Mouse (Mus musculus): ENCODE measurements around the gene B4galt1. TPM values are rescaled to one million over a fixed set of nuclear protein-coding genes. Genes with fewer than 3 reads are reported as not detected.
A peak's percentile ranks its signal among the peaks of the same experiment; 100 is the strongest.

The B4galt1 gene
- polyA plus RNA-seq, 1 experiment from 2014 or later: 50.1 TPM

DNA sequence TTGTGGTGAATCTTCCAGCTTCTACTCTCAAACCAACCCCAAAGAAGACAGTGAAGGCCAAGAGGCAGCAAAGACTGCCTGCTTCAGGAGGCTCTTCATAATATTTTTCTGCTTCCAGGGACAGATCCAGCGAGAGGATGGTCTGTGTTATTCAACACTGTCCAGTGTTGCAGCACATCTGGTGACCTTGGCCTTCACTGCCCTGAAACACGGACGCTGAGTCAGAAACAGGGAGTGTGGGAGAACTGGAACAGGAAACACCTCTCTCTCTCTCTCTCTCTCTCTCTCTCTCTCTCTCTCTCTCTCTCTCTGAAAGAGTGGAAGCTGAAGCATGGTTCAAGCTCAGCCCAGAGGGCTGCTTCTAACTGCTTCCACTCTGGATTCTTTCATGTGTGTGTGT lies 35.4 kb upstream of the B4galt1 start:
- 25% methylated on average over 3 of the region's 3 CpGs for WGBS
- Histone ChIP-seq H3K4me1 (ENCODE audit: control insufficient read depth, insufficient read depth, low read length) (peaks cover under 1% of the 10 kb centered on the region; the same call in 1 of the 2 replicates), H3K36me3 (ENCODE audit: control insufficient read depth, insufficient read depth, low read length) (no peaks in the 10 kb centered on the region), H3K4me2 (ENCODE audit: low read depth, low read length) (no peak overlapping the region), H3K9ac (ENCODE audit: low read length) (no peak overlapping the region; the same call in 1 of the 2 replicates), H3K27ac (ENCODE audit: low read length) (no peak overlapping the region), H3K27me3 (ENCODE audit: control insufficient read depth, insufficient read depth, low read length) (no peaks in the 10 kb centered on the region), H3K9me3 (replicated peaks; ENCODE audit: control insufficient read depth, low read length) (no peaks in the 10 kb centered on the region), H3K4me3 (replicated peaks; ENCODE audit: low read length) (no peak overlapping the region)
- no peak for ATAC-seq (ENCODE audit: insufficient read depth, low FRiP score)

DNA sequence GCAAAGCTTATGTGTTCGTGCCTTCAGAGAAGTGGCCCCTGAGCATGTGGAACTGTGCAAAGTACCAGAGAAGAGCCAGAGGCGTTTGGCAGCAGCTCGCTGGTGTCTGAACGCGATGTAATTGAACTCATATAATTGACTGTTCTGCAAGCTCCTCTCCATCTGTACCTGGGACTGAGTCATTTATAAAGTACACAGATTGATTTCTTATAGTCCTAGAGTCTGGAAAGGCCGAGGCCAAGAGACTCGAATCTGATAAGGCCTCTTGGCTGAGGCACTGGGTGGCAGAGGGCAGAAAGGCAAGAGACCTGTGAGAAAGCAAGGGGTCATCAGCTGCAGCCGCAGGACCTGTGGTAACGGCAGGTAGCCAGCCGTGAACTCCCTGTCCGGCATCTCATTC lies 35.0 kb upstream of the B4galt1 start:
- no peak overlapping the region for H3K4me2 ChIP-seq (ENCODE audit: low read depth, low read length)
- no peaks in the 10 kb centered on the region for H3K27me3 ChIP-seq (ENCODE audit: control insufficient read depth, insufficient read depth, low read length)
- no peaks in the 10 kb centered on the region for H3K9me3 ChIP-seq (replicated peaks; ENCODE audit: control insufficient read depth, low read length)
- H3K4me3 ChIP-seq (replicated peaks; ENCODE audit: low read length): no peak overlapping the region
- no peak for ATAC-seq (ENCODE audit: insufficient read depth, low FRiP score)
- H3K27ac ChIP-seq (ENCODE audit: low read length): no peak overlapping the region
- H3K36me3 ChIP-seq (ENCODE audit: control insufficient read depth, insufficient read depth, low read length): no peaks in the 10 kb centered on the region
- WGBS: 68% methylated on average over 11 of the region's 11 CpGs
- H3K4me1 ChIP-seq (ENCODE audit: control insufficient read depth, insufficient read depth, low read length): peaks cover 3% of the 10 kb centered on the region; the same call in 1 of the 2 replicates
- H3K9ac ChIP-seq (ENCODE audit: low read length): no peak overlapping the region; the same call in 1 of the 2 replicates

GRCm38 (mm10) chr4:40885883-40886282 lies 32.1 kb upstream of the B4galt1 start:
- Histone ChIP-seq H3K4me1 (ENCODE audit: control insufficient read depth, insufficient read depth, low read length) (peaks cover 3% of the 10 kb centered on the region; the same call in 1 of the 2 replicates), H3K27ac (ENCODE audit: low read length) (no peak overlapping the region), H3K4me2 (ENCODE audit: low read depth, low read length) (no peak overlapping the region), H3K9ac (ENCODE audit: low read length) (no peak overlapping the region), H3K9me3 (replicated peaks; ENCODE audit: control insufficient read depth, low read length) (no peaks in the 10 kb centered on the region), H3K27me3 (ENCODE audit: control insufficient read depth, insufficient read depth, low read length) (no peaks in the 10 kb centered on the region), H3K36me3 (ENCODE audit: control insufficient read depth, insufficient read depth, low read length) (no peaks in the 10 kb centered on the region), H3K4me3 (replicated peaks; ENCODE audit: low read length) (no peak overlapping the region)
- 51% methylated on average over 4 of the region's 4 CpGs for WGBS
- ATAC-seq (ENCODE audit: insufficient read depth, low FRiP score): no peak

- no peaks in the 10 kb centered on the region for H3K36me3 ChIP-seq (ENCODE audit: control insufficient read depth, insufficient read depth, low read length)
- ATAC-seq (ENCODE audit: insufficient read depth, low FRiP score): no peak
- no peak overlapping the region; the same call in 1 of the 2 replicates for H3K27ac ChIP-seq (ENCODE audit: low read length)
- H3K9me3 ChIP-seq (replicated peaks; ENCODE audit: control insufficient read depth, low read length): no peaks in the 10 kb centered on the region
- no peaks in the 10 kb centered on the region for H3K27me3 ChIP-seq (ENCODE audit: control insufficient read depth, insufficient read depth, low read length)
- no peak overlapping the region for H3K4me2 ChIP-seq (ENCODE audit: low read depth, low read length)
- WGBS: 78% methylated on average over 2 of the region's 2 CpGs
- H3K4me1 ChIP-seq (ENCODE audit: control insufficient read depth, insufficient read depth, low read length): peaks cover 3% of the 10 kb centered on the region; the same call in 1 of the 2 replicates
- no peak overlapping the region for H3K9ac ChIP-seq (ENCODE audit: low read length)
- no peak overlapping the region for H3K4me3 ChIP-seq (replicated peaks; ENCODE audit: low read length)
Measured at GRCm38 (mm10) chr4:40885166-40885525, 31.3 kb upstream of the B4galt1 start.

DNA sequence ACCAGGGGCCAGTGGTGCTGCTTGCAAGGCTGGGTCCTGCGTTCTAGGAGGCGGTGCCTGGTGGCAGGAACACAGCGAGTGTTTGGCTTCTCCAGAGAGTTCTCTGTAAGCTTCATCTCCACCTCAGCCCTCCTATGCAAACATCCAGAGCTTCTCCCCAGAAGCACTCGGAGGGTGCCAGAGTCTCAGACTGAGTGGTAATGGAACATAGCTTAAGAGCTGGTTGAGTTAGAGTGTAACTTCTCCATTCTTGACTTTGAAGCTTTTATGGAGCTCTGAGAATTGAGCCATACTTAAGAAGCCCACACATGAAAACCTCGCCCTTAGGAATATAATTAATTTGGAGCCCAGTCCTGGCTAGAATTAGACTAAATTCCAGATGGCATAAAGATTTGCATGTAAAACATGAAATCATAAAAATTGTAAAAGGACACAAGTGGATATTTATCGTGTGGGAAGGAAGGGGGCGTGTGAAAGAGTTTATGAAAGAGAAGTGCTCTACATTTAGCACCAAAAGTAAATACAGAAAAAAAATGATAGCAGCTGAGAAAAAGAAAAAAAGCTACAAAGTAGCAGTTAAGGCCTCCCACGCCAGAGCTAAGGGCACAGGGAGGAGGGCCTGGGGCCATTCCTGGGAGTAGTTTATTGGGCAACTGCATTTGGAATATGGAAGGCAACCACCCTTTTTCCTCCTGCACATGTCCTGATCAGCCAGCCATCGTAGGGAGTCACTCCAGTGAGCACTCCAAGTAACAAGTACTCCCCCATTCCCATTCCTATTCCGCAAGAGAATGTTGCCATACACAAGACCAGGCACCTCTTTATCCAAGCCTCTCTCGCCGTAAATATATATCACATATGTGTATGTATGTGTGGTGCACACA lies 30.7 kb upstream of the B4galt1 start:
- ATAC-seq (ENCODE audit: insufficient read depth, low FRiP score): no peak
- no peak overlapping the region for H3K4me2 ChIP-seq (ENCODE audit: low read depth, low read length)
- peaks cover 3% of the 10 kb centered on the region; the same call in 1 of the 2 replicates for H3K4me1 ChIP-seq (ENCODE audit: control insufficient read depth, insufficient read depth, low read length)
- H3K9ac ChIP-seq (ENCODE audit: low read length): no peak overlapping the region
- H3K27me3 ChIP-seq (ENCODE audit: control insufficient read depth, insufficient read depth, low read length): no peaks in the 10 kb centered on the region
- WGBS: 68% methylated on average over 12 of the region's 12 CpGs
- no peak overlapping the region; the same call in 1 of the 2 replicates for H3K27ac ChIP-seq (ENCODE audit: low read length)
- H3K4me3 ChIP-seq (replicated peaks; ENCODE audit: low read length): no peak overlapping the region
- no peaks in the 10 kb centered on the region for H3K36me3 ChIP-seq (ENCODE audit: control insufficient read depth, insufficient read depth, low read length)
- H3K9me3 ChIP-seq (replicated peaks; ENCODE audit: control insufficient read depth, low read length): no peaks in the 10 kb centered on the region

DNA sequence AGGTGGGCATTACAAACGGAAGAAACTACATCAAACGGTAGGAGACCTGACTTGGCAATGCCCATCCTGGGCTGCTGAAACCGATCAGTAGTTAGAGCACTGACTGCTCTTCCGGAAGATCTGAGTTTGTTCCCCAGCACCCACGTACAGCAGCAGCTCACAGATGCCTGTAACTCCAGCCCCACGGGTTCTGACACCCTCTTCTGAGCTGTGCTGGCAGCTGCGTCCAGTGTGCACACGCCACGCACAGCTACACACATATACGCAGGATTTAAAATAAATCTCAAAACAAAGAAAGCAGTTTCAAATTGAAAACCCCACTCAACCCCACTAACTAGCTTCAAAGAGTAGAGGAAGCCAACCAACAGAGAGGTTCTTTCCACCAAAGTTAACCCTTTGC lies 29.4 kb upstream of the B4galt1 start:
- Histone ChIP-seq H3K4me1 (ENCODE audit: control insufficient read depth, insufficient read depth, low read length) (peaks cover 3% of the 10 kb centered on the region; the same call in 1 of the 2 replicates), H3K4me3 (replicated peaks; ENCODE audit: low read length) (no peak overlapping the region), H3K4me2 (ENCODE audit: low read depth, low read length) (no peak overlapping the region), H3K9ac (ENCODE audit: low read length) (no peak overlapping the region), H3K9me3 (replicated peaks; ENCODE audit: control insufficient read depth, low read length) (no peaks in the 10 kb centered on the region), H3K36me3 (ENCODE audit: control insufficient read depth, insufficient read depth, low read length) (no peaks in the 10 kb centered on the region), H3K27me3 (ENCODE audit: control insufficient read depth, insufficient read depth, low read length) (no peaks in the 10 kb centered on the region), H3K27ac (ENCODE audit: low read length) (no peak overlapping the region)
- 80% methylated on average over 10 of the region's 10 CpGs for WGBS
- no peak for ATAC-seq (ENCODE audit: insufficient read depth, low FRiP score)

GRCm38 (mm10) chr4:40877528-40877927 lies 23.7 kb upstream of the B4galt1 start:
- Histone ChIP-seq H3K4me2 (ENCODE audit: low read depth, low read length) (peak overlapping the region; percentile 36), H3K36me3 (ENCODE audit: control insufficient read depth, insufficient read depth, low read length) (no peaks in the 10 kb centered on the region), H3K9ac (ENCODE audit: low read length) (peak overlapping the region; percentile 25; the same call in 1 of the 2 replicates), H3K9me3 (replicated peaks; ENCODE audit: control insufficient read depth, low read length) (no peaks in the 10 kb centered on the region), H3K4me1 (ENCODE audit: control insufficient read depth, insufficient read depth, low read length) (peaks cover 31% of the 10 kb centered on the region), H3K27ac (ENCODE audit: low read length) (peak overlapping the region; percentile 84), H3K4me3 (replicated peaks; ENCODE audit: low read length) (no peak overlapping the region), H3K27me3 (ENCODE audit: control insufficient read depth, insufficient read depth, low read length) (no peaks in the 10 kb centered on the region)
- WGBS: 61% methylated on average over 5 of the region's 5 CpGs
- ATAC-seq (ENCODE audit: insufficient read depth, low FRiP score): no peak

- peak overlapping the region; percentile 36 for H3K4me2 ChIP-seq (ENCODE audit: low read depth, low read length)
- H3K4me3 ChIP-seq (replicated peaks; ENCODE audit: low read length): peak overlapping the region; percentile 17
- 11% methylated on average over 12 of the region's 12 CpGs for WGBS
- H3K9me3 ChIP-seq (replicated peaks; ENCODE audit: control insufficient read depth, low read length): no peaks in the 10 kb centered on the region
- H3K27me3 ChIP-seq (ENCODE audit: control insufficient read depth, insufficient read depth, low read length): no peaks in the 10 kb centered on the region
- peak; percentile 36 for ATAC-seq (ENCODE audit: insufficient read depth, low FRiP score)
- peak overlapping the region; percentile 84 for H3K27ac ChIP-seq (ENCODE audit: low read length)
- peaks cover 31% of the 10 kb centered on the region for H3K4me1 ChIP-seq (ENCODE audit: control insufficient read depth, insufficient read depth, low read length)
- H3K36me3 ChIP-seq (ENCODE audit: control insufficient read depth, insufficient read depth, low read length): no peaks in the 10 kb centered on the region
- H3K9ac ChIP-seq (ENCODE audit: low read length): peak overlapping the region; percentile 25
Measured at GRCm38 (mm10) chr4:40876814-40877371, 23.1 kb upstream of the B4galt1 start.

DNA sequence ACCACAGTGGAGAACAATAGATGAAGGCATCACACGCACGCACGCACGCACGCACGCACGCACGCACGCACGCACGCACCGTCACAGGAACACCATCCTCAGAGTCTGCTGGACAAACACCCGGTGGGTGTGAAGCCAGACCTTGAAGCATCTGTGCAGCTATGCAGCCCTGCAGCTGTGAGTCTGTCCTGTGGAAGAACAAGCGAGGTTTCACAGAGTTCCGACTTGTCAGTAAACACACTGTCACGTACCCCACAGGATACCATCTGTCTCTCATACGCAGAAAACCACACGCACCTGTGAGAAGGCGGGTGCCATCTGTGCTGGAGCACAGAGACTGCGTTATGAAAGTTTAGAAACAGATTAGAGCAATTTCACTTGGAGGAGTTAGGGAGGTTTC lies 22.0 kb upstream of the B4galt1 start:
- Histone ChIP-seq H3K9ac (ENCODE audit: low read length) (peak overlapping the region; percentile 13; the same call in 1 of the 2 replicates), H3K4me2 (ENCODE audit: low read depth, low read length) (no peak overlapping the region), H3K4me1 (ENCODE audit: control insufficient read depth, insufficient read depth, low read length) (peaks cover 31% of the 10 kb centered on the region), H3K9me3 (replicated peaks; ENCODE audit: control insufficient read depth, low read length) (no peaks in the 10 kb centered on the region), H3K4me3 (replicated peaks; ENCODE audit: low read length) (no peak overlapping the region), H3K36me3 (ENCODE audit: control insufficient read depth, insufficient read depth, low read length) (no peaks in the 10 kb centered on the region), H3K27me3 (ENCODE audit: control insufficient read depth, insufficient read depth, low read length) (no peaks in the 10 kb centered on the region), H3K27ac (ENCODE audit: low read length) (no peak overlapping the region)
- 74% methylated on average over 20 of the region's 20 CpGs for WGBS
- ATAC-seq (ENCODE audit: insufficient read depth, low FRiP score): no peak
